Mouse (Mus musculus) heart, adult 18-20 months (tissue): ENCODE measurements around the gene Pnma3. TPM values are rescaled to one million over a fixed set of nuclear protein-coding genes. Genes with fewer than 3 reads are reported as not detected.
"Not testable (repeated sequence)": the region's sequence is repeated elsewhere in the genome, so short reads cannot be mapped to it uniquely, and the experiment has no call there.

Source experiments
- DNase-seq, 2 experiments: peaks; one replicate each; pipeline ENCODE4 v3.0.0; 2021 to 2022; ENCODE audit warnings: mixed read lengths in 1 of 2
- long read RNA-seq, 2 experiments: library from polyadenylated mRNA; stranded (forward); transcript quantifications; one replicate each; pipeline ENCODE4 v2.0.0; 2021
- total RNA-seq, 2 experiments: library from RNA; stranded (reverse); gene quantifications; 2 replicates each; pipeline ENCODE4 v1.2.3; 2021

Pnma3 gene
- total RNA-seq, result not detected
- long read RNA-seq, experiment 1, result 0 reads
- long read RNA-seq, experiment 2, result 0 reads

DNA sequence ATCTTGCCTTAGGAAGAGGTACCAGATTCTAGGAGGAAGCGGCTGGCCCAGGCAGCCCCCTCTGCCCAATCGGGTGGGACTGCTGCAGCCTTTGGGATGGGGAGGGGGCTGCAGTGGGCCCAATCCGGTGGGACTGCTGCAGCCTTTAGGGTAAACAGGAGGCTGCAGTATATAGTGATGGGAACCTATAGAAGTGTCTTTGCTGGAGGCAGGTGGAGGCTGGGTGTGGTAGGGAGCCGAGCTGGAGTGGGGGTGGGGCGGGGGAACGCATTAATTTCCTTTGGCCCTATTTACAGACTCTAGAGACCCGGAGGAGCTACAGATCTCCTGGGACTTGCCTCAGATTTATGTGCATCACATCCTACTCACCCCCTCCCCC, at the start of gene Pnma3:
Gene Pnma3 (plus strand): TSS at position 373 of the 379 bp plus-strand sequence.
- DNase-seq, result no peak

DNA sequence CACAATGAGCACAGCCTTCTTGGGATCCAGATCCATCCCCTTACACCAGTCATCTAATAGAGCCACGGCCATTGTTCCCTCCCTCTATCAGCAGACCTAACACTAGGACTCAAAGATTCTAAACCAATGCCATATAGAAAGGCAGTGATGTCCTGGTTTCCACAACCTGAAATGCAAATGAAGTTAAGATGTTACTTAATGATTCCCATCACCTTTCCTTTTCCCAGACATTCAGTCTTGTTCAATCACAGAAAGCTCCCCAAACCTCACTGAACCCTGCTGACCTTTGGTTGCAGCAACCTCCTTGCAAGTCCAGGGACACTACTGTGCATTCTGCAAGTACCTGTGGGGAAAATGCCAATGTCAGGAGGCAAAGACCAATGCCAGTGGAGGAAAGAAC, 27.6 kb upstream of the Pnma3 start, which contains the start of gene Pnma5:
Gene Pnma5 (minus strand): TSS at position 101 of the 400 bp plus-strand sequence.
- DNase-seq, result no peak

DNA sequence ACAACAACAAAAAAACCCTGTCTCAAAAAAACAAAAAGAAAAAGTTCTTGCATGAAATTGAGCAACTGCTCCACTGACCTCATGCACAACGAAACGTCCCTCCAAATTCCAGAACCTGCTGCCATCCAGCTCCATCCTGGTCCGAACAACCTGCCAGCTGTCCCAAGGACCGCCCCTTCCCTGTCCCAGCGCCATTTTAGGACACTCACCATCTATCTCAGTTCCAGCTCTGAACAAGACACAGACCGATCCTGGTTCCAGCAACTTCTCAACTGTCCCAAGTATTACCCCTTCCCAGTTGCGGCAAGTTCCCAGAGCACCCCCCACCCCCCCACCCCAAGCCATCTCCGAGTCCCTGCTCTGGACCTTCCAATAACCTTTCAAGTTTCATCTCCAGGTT, 25.8 kb upstream of the Pnma3 start:
- DNase-seq, result no peak

DNA sequence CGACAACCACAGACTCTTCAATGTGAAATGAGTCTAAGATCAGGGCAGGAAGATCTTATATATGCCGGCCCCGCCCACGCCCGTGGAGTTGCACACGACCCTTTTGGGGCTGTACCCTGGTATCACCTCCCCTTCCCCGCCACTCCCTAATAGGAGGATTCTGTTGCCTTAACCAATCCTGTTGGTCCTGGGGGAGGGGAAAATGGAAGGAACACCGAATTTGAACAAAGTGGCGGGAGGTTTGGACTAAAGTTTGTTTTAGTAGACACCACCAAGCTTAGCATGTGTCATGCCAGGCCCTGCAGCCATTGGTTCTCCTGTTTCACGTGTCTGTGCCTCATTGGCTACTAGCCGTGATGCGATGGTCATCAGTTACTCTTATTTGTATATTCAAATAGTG, 24.9 kb upstream of the Pnma3 start:
- DNase-seq, result no peak

DNA sequence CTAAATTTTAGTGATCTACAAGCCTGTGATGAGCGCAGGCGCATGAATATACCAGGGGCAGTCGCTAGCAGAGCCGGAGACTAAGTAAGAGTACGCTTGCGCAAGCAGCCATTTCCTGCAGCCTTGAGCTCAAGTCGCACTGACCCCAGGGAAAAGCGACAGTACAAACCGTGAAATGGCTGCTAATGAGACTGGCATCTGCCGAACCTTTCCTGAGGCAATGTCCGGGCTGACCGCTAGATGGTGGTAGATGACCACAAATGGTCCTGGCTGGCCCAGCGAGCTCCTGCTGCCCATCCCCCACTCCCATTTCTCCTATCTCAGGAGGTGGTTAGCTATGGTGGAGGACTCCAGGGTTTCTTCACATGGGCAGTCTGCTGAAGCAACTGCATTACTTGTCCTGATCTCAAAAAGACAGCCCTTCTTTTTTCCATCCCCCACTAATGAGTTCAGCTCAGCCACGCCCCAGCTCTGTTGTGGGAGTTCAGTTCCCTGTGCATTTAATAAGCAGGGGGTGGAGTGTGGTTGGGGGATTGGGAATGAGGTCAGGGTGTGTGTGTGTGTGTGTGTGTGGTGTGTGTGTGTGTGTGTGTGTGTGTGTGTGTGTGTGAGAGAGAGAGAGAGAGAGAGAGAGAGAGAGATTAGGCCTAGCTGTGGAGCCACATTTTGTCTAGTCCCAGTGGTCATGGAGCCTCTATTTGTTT, 10.6 kb upstream of the Pnma3 start:
- DNase-seq, result peak; percentile 92 to 96

DNA sequence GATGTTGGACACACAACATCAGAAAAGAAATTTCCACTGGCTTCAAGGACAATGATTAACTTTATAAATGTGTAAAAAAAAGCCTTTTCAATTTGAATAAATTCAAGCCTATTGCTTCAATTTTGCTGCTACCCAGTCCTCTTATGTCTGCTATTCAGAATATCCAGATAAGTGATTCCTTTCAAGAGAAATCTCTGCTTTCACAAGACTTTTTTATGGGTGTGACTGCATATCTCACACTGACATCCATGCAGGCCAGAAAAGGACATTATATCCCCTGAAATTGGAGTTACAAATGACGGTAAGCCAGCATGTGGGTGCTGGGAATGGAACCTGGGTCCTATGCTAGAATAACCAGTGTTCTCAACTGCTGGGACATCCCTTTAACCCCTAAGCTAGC, 3.1 kb upstream of the Pnma3 start:
- no peak for DNase-seq

DNA sequence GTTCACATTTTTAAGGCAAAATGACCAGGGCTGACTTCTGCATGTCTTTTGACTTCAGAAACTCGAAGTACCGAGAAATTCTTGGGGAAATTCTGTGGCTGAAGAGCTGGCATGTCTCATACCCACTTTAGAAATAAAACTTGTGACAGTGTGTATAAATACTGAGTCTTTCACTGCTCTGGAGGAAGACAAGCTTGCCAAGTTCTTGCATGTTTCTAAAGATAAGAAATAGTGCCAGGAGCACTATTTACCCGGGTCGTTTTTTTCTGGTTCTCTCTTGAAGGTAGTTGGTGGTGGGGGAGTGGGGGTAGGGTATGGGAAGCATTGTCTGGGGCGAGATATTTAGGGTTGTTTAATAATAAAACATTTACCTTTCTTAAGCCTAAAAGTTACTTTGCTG, 2.3 kb upstream of the Pnma3 start:
- no peak for DNase-seq

DNA sequence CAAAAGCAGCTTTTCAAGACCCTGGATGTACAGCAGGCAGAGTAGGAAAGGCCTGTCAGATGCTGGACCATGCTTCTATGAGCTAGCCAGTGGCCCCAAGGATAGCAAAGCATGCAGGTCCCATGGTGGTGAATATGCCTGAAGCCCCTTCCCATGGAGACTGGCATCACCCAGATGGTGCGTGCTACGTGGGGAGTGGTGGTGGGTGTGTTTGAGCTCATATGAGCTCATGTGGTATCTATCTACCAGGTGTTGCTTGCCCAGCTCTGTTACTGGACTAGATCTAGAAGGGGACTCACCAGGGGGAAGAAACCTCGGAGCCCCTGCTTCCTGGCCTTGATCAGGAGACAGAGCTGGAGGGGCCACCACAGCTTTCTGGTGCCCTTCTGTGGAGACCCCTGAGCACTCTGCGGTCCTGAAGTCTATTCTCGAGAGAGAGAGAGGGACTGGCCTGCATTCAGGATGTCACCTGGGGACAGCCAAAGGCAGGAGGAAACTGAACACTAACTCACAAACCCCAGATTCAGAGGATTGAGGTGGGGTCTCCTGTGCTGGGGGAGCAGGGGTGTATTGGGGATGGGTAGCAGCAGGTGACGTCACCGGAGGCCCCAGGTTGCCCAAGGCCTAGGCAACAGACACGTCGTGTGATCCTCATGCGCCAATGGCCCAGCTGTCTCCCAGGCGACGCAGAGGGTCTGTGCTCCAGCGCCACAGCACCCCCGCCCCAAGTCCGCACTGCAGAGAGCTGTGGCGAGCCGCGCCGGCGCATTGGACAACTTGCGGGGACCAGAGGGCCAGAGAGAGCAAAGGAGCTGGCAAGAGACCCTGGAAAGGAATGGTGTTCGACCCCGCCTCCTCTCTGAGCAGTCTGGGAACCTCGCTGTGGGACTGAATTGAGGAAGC, 824 bp upstream of the Pnma3 start:
- no peak for DNase-seq

DNA sequence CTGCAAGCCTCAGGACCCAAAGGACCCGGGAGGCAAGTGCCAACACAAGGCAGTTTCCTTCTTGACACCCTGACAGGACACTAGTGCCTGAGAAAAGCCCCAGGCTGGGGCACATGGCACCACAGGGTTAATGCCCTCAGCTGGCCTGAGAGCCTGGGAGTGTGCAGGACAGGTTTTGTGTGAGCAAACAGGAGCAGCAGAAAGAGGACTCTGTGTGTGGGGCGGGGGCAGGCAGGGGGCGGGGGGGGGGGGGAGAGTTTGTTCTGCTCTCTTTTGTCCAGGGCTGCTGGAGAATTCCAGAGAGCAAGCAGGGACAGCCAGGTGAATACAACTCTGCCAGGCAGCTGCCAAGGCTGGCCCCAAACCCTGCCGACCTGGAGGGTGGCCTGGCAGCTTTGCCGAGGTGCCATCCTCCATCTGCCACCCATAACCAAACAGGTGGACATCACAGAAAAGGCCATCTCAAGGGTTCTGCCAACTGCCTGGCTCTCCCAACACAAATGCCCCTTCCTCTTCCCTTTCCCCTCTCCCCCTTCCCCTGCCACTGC, 2.3 kb downstream of the Pnma3 start:
- DNase-seq, result not testable (repeated sequence)

DNA sequence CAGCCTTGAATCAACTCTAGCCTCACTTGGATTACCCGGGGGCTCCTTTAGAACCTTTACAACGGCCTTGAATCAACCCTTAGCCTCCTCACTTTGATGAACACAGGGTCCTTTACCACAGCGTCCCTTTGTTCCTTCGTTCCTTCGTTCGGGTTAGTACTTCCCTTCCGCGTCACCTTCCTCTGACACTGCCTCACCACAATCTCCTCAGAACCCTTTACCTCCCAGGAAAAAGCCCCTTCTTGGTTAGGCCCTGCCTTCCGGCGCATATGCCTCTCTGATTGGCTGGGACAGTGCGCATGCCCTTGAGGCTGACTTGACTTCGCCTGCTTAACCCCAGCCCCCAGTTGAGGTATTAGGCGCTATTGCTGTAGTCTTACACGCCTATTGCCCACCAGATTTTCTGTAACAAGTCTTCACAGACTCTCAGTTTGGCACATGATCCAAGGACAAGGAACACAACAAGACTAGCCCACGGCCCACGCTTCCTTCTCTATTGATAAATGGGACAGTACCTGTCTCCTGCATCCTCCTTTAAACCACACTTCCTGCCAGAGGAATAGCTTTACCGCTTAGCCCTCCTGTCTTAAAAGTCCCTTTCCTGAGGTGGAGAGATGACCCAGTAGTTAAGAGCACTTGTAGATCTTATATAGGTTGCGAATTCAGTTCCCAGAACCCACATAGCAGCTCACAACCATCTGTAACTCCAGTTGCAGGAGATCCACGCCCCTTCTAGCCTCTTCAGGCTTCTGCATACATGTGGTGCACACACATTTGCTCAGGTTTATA, 17.9 kb downstream of the Pnma3 start, which contains the start of gene Xlr4a:
Gene Xlr4a (minus strand): TSS at position 212 of the 789 bp plus-strand sequence.
- not testable (repeated sequence) for DNase-seq

DNA sequence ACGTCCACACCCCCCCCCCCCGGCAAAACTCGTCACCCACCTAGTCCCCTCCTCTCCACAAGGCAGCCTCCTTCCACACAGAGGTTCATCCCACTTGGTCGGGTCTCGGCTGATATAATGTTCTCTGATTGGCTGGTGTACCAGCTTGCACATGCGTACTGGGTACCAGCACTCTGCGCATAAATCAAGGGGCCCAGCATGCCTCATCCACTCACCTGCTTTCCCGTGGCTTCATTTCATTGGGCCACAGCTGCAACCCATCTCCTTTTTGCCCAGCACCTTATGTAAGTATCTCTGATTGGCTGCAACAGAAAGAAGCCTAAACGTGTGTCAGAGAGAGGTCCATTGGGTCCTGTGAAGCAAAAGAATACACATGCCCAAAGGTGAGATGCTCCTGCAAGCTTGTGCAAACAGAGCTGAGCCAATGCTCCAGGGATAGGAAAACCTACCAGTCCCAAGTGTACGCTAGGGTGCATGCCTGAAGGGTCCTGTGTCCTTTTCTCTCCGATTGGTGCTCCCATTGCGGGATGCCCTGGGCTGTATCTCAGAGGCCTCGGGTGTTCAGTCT, 32.4 kb downstream of the Pnma3 start, which contains the start of gene Xlr3a:
Gene Xlr3a (minus strand): TSS at position 155 of the 568 bp plus-strand sequence.
- DNase-seq, result not testable (repeated sequence)

DNA sequence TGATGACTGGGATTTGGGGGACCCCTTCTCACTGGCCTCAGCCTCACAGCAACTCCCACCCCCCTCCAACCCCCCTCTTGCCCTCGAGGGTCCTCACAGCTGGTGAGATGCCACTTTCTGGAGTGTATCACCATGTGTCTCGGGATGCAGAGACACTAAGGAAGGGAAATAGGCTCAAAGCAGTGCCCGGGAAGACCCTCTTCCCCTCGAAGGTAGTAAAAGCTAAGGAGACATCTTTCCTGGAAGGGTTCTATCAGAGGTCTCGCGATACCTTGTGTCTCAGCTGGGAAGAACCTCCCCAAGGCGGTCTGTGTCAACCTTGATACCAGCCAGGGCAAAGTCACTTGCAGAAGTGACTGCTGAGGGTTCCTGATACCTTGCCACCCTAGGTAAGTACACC, 52.2 kb downstream of the Pnma3 start, which contains the start of gene Gm14685:
Gene Gm14685 (plus strand): TSS at position 301 of the 400 bp plus-strand sequence.
- not testable (repeated sequence) for DNase-seq

Other genes with a start within 250 kb of the Pnma3 start
- gene Gabrq, start 239.6 kb upstream of the Pnma3 start, total RNA-seq, result not detected
- gene Cetn2, start 146.4 kb upstream of the Pnma3 start, total RNA-seq, result 10 to 100 TPM; 28.3 to 30.9 TPM
- gene Nsdhl, start 146.2 kb upstream of the Pnma3 start, total RNA-seq, result 1 to 10 TPM; 4.2 to 6.4 TPM
- 1 to 10 TPM in 1 of 2 experiments, under 1 TPM in 1; 0.77 to 1.8 TPM for gene Zfp185, start 77.4 kb upstream of the Pnma3 start, total RNA-seq
- gene Pnma5, start 27.7 kb upstream of the Pnma3 start, total RNA-seq, result not detected
- 1 to 10 TPM in 1 of 2 experiments, under 1 TPM in 1; 0.45 to 1.9 TPM for gene Xlr4a, start 17.7 kb downstream of the Pnma3 start, total RNA-seq
- gene Xlr3a, start 32.3 kb downstream of the Pnma3 start, total RNA-seq, result under 1 TPM; 0.47 to 0.62 TPM
- not detected for gene Gm14685, start 52.3 kb downstream of the Pnma3 start, total RNA-seq
- gene Xlr5b, start 84.0 kb downstream of the Pnma3 start, total RNA-seq, result not detected
- gene DXBay18, start 84.7 kb downstream of the Pnma3 start, total RNA-seq, result not detected
- gene Spin2d, start 112.2 kb downstream of the Pnma3 start, total RNA-seq, result not detected
- gene Xlr3b, start 127.4 kb downstream of the Pnma3 start, total RNA-seq, result 1 to 10 TPM in 1 of 2 experiments, under 1 TPM in 1; 0.75 to 1.2 TPM
- 1 to 10 TPM in 1 of 2 experiments, under 1 TPM in 1; 0.67 to 1.1 TPM for gene Xlr4b, start 149.5 kb downstream of the Pnma3 start, total RNA-seq
- 1 to 10 TPM; 6.6 to 7.2 TPM for gene F8a, start 163.5 kb downstream of the Pnma3 start, total RNA-seq
- not detected for gene Xlr4c, start 178.3 kb downstream of the Pnma3 start, total RNA-seq
- gene Xlr3c, start 200.6 kb downstream of the Pnma3 start, total RNA-seq, result not detected
- gene Xlr5a, start 228.2 kb downstream of the Pnma3 start, total RNA-seq, result not detected
- gene Xlr5c, start 228.2 kb downstream of the Pnma3 start, total RNA-seq, result not detected